Mouse (Mus musculus) liver (tissue): ENCODE results near the gene Dhrs7c.

ENCODE experiments used
- DNase-seq: peaks from one replicate; pipeline ENCODE4 v3.0.0-alpha.2; 2020; ENCODE audit warnings: mixed read lengths

Gene Dhrs7c

GRCm38 (mm10) chr11:67797931-67798330, at the start of gene Dhrs7c:
Dhrs7c (plus strand) TSS chr11:67798187.
- DNase-seq = no peak

GRCm38 (mm10) chr11:67756287-67756686, 41.7 kb upstream of the Dhrs7c start:
- no peak for DNase-seq

- DNase-seq = no peak
Measured at GRCm38 (mm10) chr11:67757373-67758167, 40.4 kb upstream of the Dhrs7c start.

- DNase-seq = no peak
Measured at GRCm38 (mm10) chr11:67771053-67771452, 26.9 kb upstream of the Dhrs7c start, which contains the start of gene Glp2r. Glp2r (minus strand) TSS chr11:67771153.

- no peak for DNase-seq
Measured at GRCm38 (mm10) chr11:67771691-67772090, 26.3 kb upstream of the Dhrs7c start.

GRCm38 (mm10) chr11:67772577-67772976, 25.4 kb upstream of the Dhrs7c start:
- DNase-seq = peak; percentile 33

- DNase-seq = no peak
Measured at GRCm38 (mm10) chr11:67774379-67774778, 23.6 kb upstream of the Dhrs7c start, which contains the start of gene Gsg1l2. Gsg1l2 (plus strand) TSS chr11:67774608.

GRCm38 (mm10) chr11:67790182-67790581, 7.8 kb upstream of the Dhrs7c start:
- no peak for DNase-seq

GRCm38 (mm10) chr11:67800130-67800723, 2.2 kb downstream of the Dhrs7c start:
- DNase-seq = no peak

- no peak for DNase-seq
Measured at GRCm38 (mm10) chr11:67801169-67801568, 3.2 kb downstream of the Dhrs7c start.

GRCm38 (mm10) chr11:67805538-67805937, 7.6 kb downstream of the Dhrs7c start:
- DNase-seq = no peak

GRCm38 (mm10) chr11:67806832-67807597, 9.0 kb downstream of the Dhrs7c start:
- no peak for DNase-seq

- no peak for DNase-seq
Measured at GRCm38 (mm10) chr11:67808051-67808450, 10.1 kb downstream of the Dhrs7c start.

GRCm38 (mm10) chr11:67811535-67811934, 13.5 kb downstream of the Dhrs7c start:
- no peak for DNase-seq

GRCm38 (mm10) chr11:67819604-67820003, 21.6 kb downstream of the Dhrs7c start:
- DNase-seq = no peak

GRCm38 (mm10) chr11:67820221-67820620, 22.2 kb downstream of the Dhrs7c start:
- no peak for DNase-seq

- DNase-seq = no peak
Measured at GRCm38 (mm10) chr11:67821560-67821959, 23.6 kb downstream of the Dhrs7c start.

GRCm38 (mm10) chr11:67828360-67829059, 30.5 kb downstream of the Dhrs7c start:
- no peak for DNase-seq

- DNase-seq = no peak
Measured at GRCm38 (mm10) chr11:67829530-67829929, 31.5 kb downstream of the Dhrs7c start.

GRCm38 (mm10) chr11:67831820-67832219, 33.8 kb downstream of the Dhrs7c start:
- no peak for DNase-seq

- DNase-seq = no peak
Measured at GRCm38 (mm10) chr11:67835408-67836078, 37.6 kb downstream of the Dhrs7c start.

GRCm38 (mm10) chr11:67839810-67840209, 41.8 kb downstream of the Dhrs7c start:
- no peak for DNase-seq
